Mouse (Mus musculus): ENCODE data around the gene Chadl. TPM values are rescaled to one million over a fixed set of nuclear protein-coding genes. Genes with fewer than 3 reads are reported as not detected.
"Not testable (repeated sequence)": the region's sequence is repeated elsewhere in the genome, so short reads cannot be mapped to it uniquely, and the experiment has no call there.

Gene Chadl
- polyA plus RNA-seq, 1 experiment from 2014 or later: 2.4 TPM

GRCm38 (mm10) chr15:81703094-81703489 lies 6.0 kb upstream of the Chadl start:
- Histone ChIP-seq H3K27ac (replicated peaks) (no peak overlapping the region), H3K9ac (ENCODE audit: low read length) (no peak overlapping the region), H3K4me3 (ENCODE audit: low read depth, low read length) (no peak overlapping the region), H3K4me1 (replicated peaks; ENCODE audit: control insufficient read depth, insufficient read depth) (no peaks in the 10 kb centered on the region), H3K9me3 (ENCODE audit: control insufficient read depth, low read length) (no peaks in the 10 kb centered on the region), H3K36me3 (ENCODE audit: control insufficient read depth, insufficient read depth, low read length) (peaks cover 17% of the 10 kb centered on the region), H3K27me3 (ENCODE audit: control insufficient read depth, insufficient read depth, low read length) (no peaks in the 10 kb centered on the region), H3K4me2 (replicated peaks; ENCODE audit: low read depth) (no peak overlapping the region)
- WGBS: 69% methylated on average over 3 of the region's 3 CpGs
- ATAC-seq (ENCODE audit: low FRiP score, low TSS enrichment): no peak
- DNase-seq (ENCODE audit: low spot score): no peak
- TF ChIP-seq CTCF (IDR thresholded peaks at IDR 0.05; ENCODE audit: low read depth) (no peak), EP300 (optimal IDR thresholded peaks at IDR 0.05) (no peak)

GRCm38 (mm10) chr15:81702306-81703093 lies 5.4 kb upstream of the Chadl start:
- Histone ChIP-seq H3K9me3 (ENCODE audit: control insufficient read depth, low read length) (no peaks in the 10 kb centered on the region), H3K4me2 (replicated peaks; ENCODE audit: low read depth) (no peak overlapping the region), H3K9ac (ENCODE audit: low read length) (no peak overlapping the region), H3K36me3 (ENCODE audit: control insufficient read depth, insufficient read depth, low read length) (peaks cover 17% of the 10 kb centered on the region), H3K4me3 (ENCODE audit: low read depth, low read length) (no peak overlapping the region), H3K27me3 (ENCODE audit: control insufficient read depth, insufficient read depth, low read length) (no peaks in the 10 kb centered on the region), H3K4me1 (replicated peaks; ENCODE audit: control insufficient read depth, insufficient read depth) (no peaks in the 10 kb centered on the region), H3K27ac (replicated peaks) (no peak overlapping the region)
- no peak for TF ChIP-seq EP300 (optimal IDR thresholded peaks at IDR 0.05)
- TF ChIP-seq CTCF (IDR thresholded peaks at IDR 0.05; ENCODE audit: low read depth): no peak
- DNase-seq (ENCODE audit: low spot score) (no peak), ATAC-seq (ENCODE audit: low FRiP score, low TSS enrichment) (no peak)
- WGBS: 87% methylated on average over 13 of the region's 13 CpGs

GRCm38 (mm10) chr15:81701350-81701749 lies 4.3 kb upstream of the Chadl start:
- WGBS: 79% methylated on average over 4 of the region's 4 CpGs

GRCm38 (mm10) chr15:81700601-81701000 lies 3.5 kb upstream of the Chadl start:
- ATAC-seq (ENCODE audit: low FRiP score, low TSS enrichment) (no peak), DNase-seq (ENCODE audit: low spot score) (no peak)
- H3K27ac ChIP-seq (replicated peaks): no peak overlapping the region
- H3K36me3 ChIP-seq (ENCODE audit: control insufficient read depth, insufficient read depth, low read length): peaks cover 10% of the 10 kb centered on the region
- no peak overlapping the region for H3K4me2 ChIP-seq (replicated peaks; ENCODE audit: low read depth)
- 54% methylated on average over 8 of the region's 8 CpGs for WGBS
- no peaks in the 10 kb centered on the region for H3K27me3 ChIP-seq (ENCODE audit: control insufficient read depth, insufficient read depth, low read length)
- TF ChIP-seq EP300 (optimal IDR thresholded peaks at IDR 0.05) (no peak), CTCF (IDR thresholded peaks at IDR 0.05; ENCODE audit: low read depth) (no peak)
- H3K9ac ChIP-seq (ENCODE audit: low read length): no peak overlapping the region
- H3K4me1 ChIP-seq (replicated peaks; ENCODE audit: control insufficient read depth, insufficient read depth): no peaks in the 10 kb centered on the region
- H3K9me3 ChIP-seq (ENCODE audit: control insufficient read depth, low read length): no peaks in the 10 kb centered on the region
- H3K4me3 ChIP-seq (ENCODE audit: low read depth, low read length): no peak overlapping the region

More at GRCm38 (mm10) chr15:81701350-81701749, 4.3 kb upstream of the Chadl start:
- H3K4me2 ChIP-seq (replicated peaks; ENCODE audit: low read depth); H3K9me3 ChIP-seq (ENCODE audit: control insufficient read depth, low read length); H3K4me1 ChIP-seq (replicated peaks; ENCODE audit: control insufficient read depth, insufficient read depth); ATAC-seq (ENCODE audit: low FRiP score, low TSS enrichment); DNase-seq (ENCODE audit: low spot score); H3K27me3 ChIP-seq (ENCODE audit: control insufficient read depth, insufficient read depth, low read length); H3K9ac ChIP-seq (ENCODE audit: low read length); H3K4me3 ChIP-seq (ENCODE audit: low read depth, low read length); H3K27ac ChIP-seq (replicated peaks): not testable (repeated sequence)
- H3K36me3 ChIP-seq (ENCODE audit: control insufficient read depth, insufficient read depth, low read length): peaks cover 15% of the 10 kb centered on the region
- TF ChIP-seq CTCF (IDR thresholded peaks at IDR 0.05; ENCODE audit: low read depth): peak; percentile 31

DNA sequence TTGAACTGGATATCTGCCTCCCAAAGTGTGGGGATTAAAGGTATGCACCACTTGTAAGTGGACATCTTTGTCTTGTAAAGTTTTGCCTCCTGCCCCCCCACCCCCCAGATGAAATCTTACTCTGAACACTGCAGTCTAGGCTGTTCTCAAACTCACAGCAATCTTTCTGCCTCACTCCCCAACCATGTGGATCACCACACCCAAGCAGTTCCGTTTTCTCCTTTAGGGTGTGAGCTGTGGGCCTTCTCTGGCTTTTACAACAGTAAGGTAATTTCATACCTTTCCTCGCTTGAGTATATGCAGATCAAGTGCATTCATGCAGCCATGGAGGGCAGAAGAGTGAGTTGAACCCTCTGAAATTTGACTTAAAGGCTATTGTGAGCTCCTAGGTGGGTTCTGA lies 3.1 kb upstream of the Chadl start:
- Histone ChIP-seq H3K4me3 (ENCODE audit: low read depth, low read length) (no peak overlapping the region), H3K4me2 (replicated peaks; ENCODE audit: low read depth) (no peak overlapping the region), H3K36me3 (ENCODE audit: control insufficient read depth, insufficient read depth, low read length) (peaks cover 6% of the 10 kb centered on the region), H3K9me3 (ENCODE audit: control insufficient read depth, low read length) (no peaks in the 10 kb centered on the region), H3K27me3 (ENCODE audit: control insufficient read depth, insufficient read depth, low read length) (no peaks in the 10 kb centered on the region), H3K9ac (ENCODE audit: low read length) (no peak overlapping the region), H3K27ac (replicated peaks) (no peak overlapping the region), H3K4me1 (replicated peaks; ENCODE audit: control insufficient read depth, insufficient read depth) (no peaks in the 10 kb centered on the region)
- ATAC-seq (ENCODE audit: low FRiP score, low TSS enrichment) (no peak), DNase-seq (ENCODE audit: low spot score) (no peak)
- WGBS: 47% methylated on average over 2 of the region's 2 CpGs
- TF ChIP-seq CTCF (IDR thresholded peaks at IDR 0.05; ENCODE audit: low read depth) (no peak), EP300 (optimal IDR thresholded peaks at IDR 0.05) (no peak)

DNA sequence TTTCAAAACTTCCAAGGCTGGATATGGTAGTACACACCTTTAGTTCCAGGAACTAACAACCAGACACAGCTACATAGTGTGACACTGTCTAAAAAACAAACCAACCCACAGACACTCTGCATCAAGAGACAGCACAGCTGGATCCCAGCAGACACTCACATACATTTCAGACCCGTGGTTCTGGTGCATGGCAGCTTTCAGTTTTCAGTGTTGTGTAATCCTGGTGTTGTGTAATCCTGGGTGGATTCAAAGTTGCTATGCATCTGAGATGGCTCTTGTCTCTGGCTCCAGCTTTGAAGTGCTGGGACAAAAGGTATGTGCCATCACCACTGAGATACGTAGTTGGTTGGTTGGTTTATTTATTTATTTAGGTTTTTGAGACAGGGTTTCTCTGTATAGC lies 1.4 kb upstream of the Chadl start:
- H3K4me3 ChIP-seq (ENCODE audit: low read depth, low read length): no peak overlapping the region
- H3K4me2 ChIP-seq (replicated peaks; ENCODE audit: low read depth): no peak overlapping the region
- no peaks in the 10 kb centered on the region; the same call in 1 of the 2 replicates for H3K36me3 ChIP-seq (ENCODE audit: control insufficient read depth, insufficient read depth, low read length)
- DNase-seq (ENCODE audit: low spot score) (no peak), ATAC-seq (ENCODE audit: low FRiP score, low TSS enrichment) (no peak)
- no peaks in the 10 kb centered on the region for H3K9me3 ChIP-seq (ENCODE audit: control insufficient read depth, low read length)
- H3K4me1 ChIP-seq (replicated peaks; ENCODE audit: control insufficient read depth, insufficient read depth): no peaks in the 10 kb centered on the region
- H3K27ac ChIP-seq (replicated peaks): no peak overlapping the region
- H3K9ac ChIP-seq (ENCODE audit: low read length): no peak overlapping the region
- TF ChIP-seq CTCF (IDR thresholded peaks at IDR 0.05; ENCODE audit: low read depth): no peak
- no peak for TF ChIP-seq EP300 (optimal IDR thresholded peaks at IDR 0.05)
- H3K27me3 ChIP-seq (ENCODE audit: control insufficient read depth, insufficient read depth, low read length): 0 out of 2 replicates have a peak, but pooled peaks cover 2% of the 10 kb centered on the region
- WGBS: 55% methylated on average over 2 of the region's 2 CpGs
